Mouse (Mus musculus): ENCODE measurements around the gene Pfkm. TPM values are rescaled to one million over a fixed set of nuclear protein-coding genes. Genes with fewer than 3 reads are reported as not detected.

Pfkm gene
- polyA plus RNA-seq (2015; fragmentation: Nextera tagmentation; extraction: Ambion mirVana): 145 and 157 TPM in 2 replicates

DNA sequence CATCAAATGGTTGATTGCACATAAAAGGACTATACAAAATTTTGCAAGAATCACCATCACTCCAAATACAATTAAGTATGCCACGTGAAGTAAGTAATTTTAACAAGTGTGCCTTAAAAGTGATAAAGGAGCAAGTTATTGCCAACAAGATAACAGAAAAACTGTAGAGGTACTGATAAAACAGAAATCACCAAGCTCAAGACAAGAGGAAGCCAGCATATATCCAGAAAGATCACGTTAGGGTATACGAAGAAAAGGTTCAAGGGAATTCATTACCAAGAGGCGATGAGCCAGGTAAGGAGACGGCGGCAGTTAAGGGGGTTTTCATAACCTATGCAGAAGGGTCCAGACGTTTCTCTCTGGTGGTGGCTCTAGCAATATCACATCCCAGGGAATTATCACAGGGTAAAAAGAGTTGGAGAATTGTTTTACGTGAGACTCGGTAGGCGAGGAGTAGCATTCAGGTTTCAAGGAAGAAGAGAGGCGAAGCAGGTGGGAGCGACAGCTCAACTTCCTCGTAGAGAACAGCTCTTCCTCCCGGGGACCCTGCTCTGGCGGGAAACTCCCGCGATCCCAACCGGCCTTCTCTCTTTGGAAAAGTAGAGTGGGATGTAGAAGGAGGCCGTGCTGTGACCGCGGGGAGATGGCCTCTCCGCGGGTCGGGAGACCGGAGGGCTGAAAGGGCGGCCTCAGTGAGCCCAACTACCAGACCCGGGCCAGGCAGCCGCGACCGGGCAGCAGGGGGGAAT lies at the start of gene Pfkm:
Pfkm (plus strand) TSS at position 218 of the 749 bp plus-strand sequence.
- Histone ChIP-seq H3K9me3 (replicated peaks; ENCODE audit: control insufficient read depth, low read length) (no peaks in the 10 kb centered on the region), H3K9ac (ENCODE audit: low read length) (peak within 1 kb of the TSS; percentile 96), H3K4me3 (ENCODE audit: low read length) (peak within 1 kb of the TSS; percentile 99), H3K4me2 (ENCODE audit: low read depth, low read length) (peak within 1 kb of the TSS; percentile 91), H3K36me3 (ENCODE audit: control insufficient read depth, insufficient read depth) (no peaks in the 10 kb centered on the region), H3K4me1 (ENCODE audit: control insufficient read depth, insufficient read depth, low read length) (peaks cover 15% of the 10 kb centered on the region), H3K27ac (ENCODE audit: low read length) (peak within 1 kb of the TSS; percentile 98), H3K27me3 (ENCODE audit: control insufficient read depth, insufficient read depth, low read length) (no peaks in the 10 kb centered on the region)
- under 1% methylated on average over 30 of the region's 30 CpGs for WGBS
- ATAC-seq (replicated peaks; ENCODE audit: extremely low read depth, insufficient read depth, low FRiP score): no peak

DNA sequence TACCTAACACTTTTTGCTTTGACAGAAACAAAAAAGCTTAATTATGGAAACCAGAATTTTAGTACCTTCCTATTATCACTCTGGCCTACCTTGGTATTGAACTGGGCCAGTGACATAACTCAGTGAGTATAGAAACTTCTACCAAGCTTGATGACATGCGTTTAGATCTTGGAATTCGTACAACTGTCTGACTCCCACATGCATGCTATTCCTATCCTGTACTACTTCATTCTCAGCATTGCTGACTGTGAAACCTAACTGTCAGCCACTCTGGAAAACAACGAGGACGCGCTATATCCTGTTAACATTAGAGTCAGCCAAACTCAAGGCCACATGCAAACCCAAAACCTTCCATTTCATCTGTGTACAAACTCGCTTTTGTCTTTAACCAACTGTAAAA lies 48.4 kb upstream of the Pfkm start:
- ATAC-seq (replicated peaks; ENCODE audit: extremely low read depth, insufficient read depth, low FRiP score): no peak
- no peaks in the 10 kb centered on the region for H3K4me1 ChIP-seq (ENCODE audit: control insufficient read depth, insufficient read depth, low read length)
- no peak overlapping the region for H3K9ac ChIP-seq (ENCODE audit: low read length)
- no peak overlapping the region for H3K4me3 ChIP-seq (ENCODE audit: low read length)
- WGBS: 82% methylated on average over 6 of the region's 6 CpGs
- H3K9me3 ChIP-seq (replicated peaks; ENCODE audit: control insufficient read depth, low read length): peaks cover 5% of the 10 kb centered on the region; the same call in 1 of the 2 replicates
- no peaks in the 10 kb centered on the region for H3K27me3 ChIP-seq (ENCODE audit: control insufficient read depth, insufficient read depth, low read length)
- H3K27ac ChIP-seq (ENCODE audit: low read length): no peak overlapping the region
- no peak overlapping the region for H3K4me2 ChIP-seq (ENCODE audit: low read depth, low read length)
- peaks cover 66% of the 10 kb centered on the region for H3K36me3 ChIP-seq (ENCODE audit: control insufficient read depth, insufficient read depth)

DNA sequence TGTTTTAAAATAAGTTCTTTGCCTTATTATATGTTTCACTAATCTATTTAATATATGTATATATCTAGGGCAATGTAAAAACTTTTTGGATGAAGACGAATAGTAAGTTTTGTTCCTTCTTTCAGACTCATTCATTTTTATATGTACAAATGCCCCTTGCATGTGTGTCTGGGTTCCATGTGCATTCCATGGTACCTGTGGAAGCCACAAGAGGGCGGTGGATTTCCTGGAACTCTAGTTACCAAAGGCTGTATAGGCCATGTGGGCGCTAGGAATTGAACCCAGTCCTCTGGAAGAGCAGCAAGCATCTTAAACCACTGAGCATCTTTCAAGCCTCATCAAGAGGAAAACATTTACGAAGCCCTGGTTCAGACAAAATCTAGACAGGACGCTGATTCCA lies 48.0 kb upstream of the Pfkm start:
- peaks cover 68% of the 10 kb centered on the region for H3K36me3 ChIP-seq (ENCODE audit: control insufficient read depth, insufficient read depth)
- no peak overlapping the region for H3K4me3 ChIP-seq (ENCODE audit: low read length)
- H3K9ac ChIP-seq (ENCODE audit: low read length): no peak overlapping the region
- no peak overlapping the region for H3K27ac ChIP-seq (ENCODE audit: low read length)
- H3K9me3 ChIP-seq (replicated peaks; ENCODE audit: control insufficient read depth, low read length): peaks cover 5% of the 10 kb centered on the region; the same call in 1 of the 2 replicates
- no peak overlapping the region for H3K4me2 ChIP-seq (ENCODE audit: low read depth, low read length)
- no peaks in the 10 kb centered on the region for H3K4me1 ChIP-seq (ENCODE audit: control insufficient read depth, insufficient read depth, low read length)
- H3K27me3 ChIP-seq (ENCODE audit: control insufficient read depth, insufficient read depth, low read length): no peaks in the 10 kb centered on the region
- 95% methylated on average over 5 of the region's 5 CpGs for WGBS
- ATAC-seq (replicated peaks; ENCODE audit: extremely low read depth, insufficient read depth, low FRiP score): no peak

DNA sequence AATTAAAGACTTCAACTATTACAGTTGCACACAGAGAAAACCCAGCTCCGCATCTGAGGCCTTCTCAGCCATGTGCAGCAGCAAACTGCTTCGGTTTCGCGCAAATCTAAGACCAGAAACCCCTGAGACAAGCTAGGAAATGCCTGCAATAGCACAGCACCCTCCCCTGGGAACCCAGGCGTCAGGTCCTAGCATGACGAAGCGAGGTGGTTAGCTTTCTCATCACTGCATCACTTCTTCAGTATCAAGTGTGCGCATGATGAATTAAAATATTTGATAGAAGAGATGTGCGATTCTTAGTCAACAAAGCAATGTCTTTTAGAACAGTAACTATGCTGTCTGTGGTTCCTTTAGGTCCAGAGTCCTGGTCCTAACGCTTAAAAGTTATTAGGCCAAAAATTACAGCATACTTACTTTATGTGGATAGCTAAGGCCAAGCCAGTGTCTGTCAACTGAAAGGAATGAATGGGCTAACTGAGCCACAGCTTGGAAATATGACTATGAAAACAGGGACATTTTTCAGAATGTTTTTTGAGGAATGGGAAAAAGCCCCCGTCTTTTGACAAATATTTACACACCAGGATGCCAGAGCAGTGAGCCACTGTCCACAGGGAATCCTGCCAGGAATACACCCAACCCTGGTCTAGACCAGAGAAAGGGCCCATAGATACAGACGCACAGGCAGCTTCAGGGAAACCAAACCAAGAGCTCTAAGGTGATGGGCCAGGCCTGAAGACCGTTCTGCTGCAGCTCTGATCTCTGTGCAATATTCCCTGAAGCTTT lies 43.3 kb upstream of the Pfkm start:
- H3K27ac ChIP-seq (ENCODE audit: low read length): no peak overlapping the region
- no peak overlapping the region for H3K4me2 ChIP-seq (ENCODE audit: low read depth, low read length)
- ATAC-seq (replicated peaks; ENCODE audit: extremely low read depth, insufficient read depth, low FRiP score): no peak
- H3K27me3 ChIP-seq (ENCODE audit: control insufficient read depth, insufficient read depth, low read length): no peaks in the 10 kb centered on the region
- peaks cover 5% of the 10 kb centered on the region; the same call in 1 of the 2 replicates for H3K9me3 ChIP-seq (replicated peaks; ENCODE audit: control insufficient read depth, low read length)
- WGBS: 88% methylated on average over 13 of the region's 13 CpGs
- no peak overlapping the region for H3K4me3 ChIP-seq (ENCODE audit: low read length)
- H3K36me3 ChIP-seq (ENCODE audit: control insufficient read depth, insufficient read depth): peaks cover 49% of the 10 kb centered on the region
- no peak overlapping the region for H3K9ac ChIP-seq (ENCODE audit: low read length)
- no peaks in the 10 kb centered on the region for H3K4me1 ChIP-seq (ENCODE audit: control insufficient read depth, insufficient read depth, low read length)

DNA sequence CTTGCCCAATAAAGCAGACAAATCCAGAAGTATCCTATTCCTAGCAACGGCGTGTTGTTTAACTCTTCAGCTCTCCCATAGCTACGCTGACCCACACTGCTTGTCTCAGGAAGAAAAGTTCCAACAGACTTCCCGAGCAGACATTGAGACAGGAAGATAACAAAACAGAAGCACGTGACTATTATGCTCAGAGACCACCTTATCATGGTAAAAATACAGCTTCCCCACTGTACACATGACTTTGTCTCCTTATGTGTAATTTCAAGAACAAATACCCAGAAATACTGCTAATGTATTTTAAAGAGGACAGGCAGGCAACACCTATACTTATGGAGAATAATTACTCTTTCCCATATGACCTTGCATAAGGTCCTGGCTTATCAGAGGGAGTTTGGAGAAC lies 40.7 kb upstream of the Pfkm start:
- H3K4me3 ChIP-seq (ENCODE audit: low read length): no peak overlapping the region
- peaks cover 29% of the 10 kb centered on the region for H3K36me3 ChIP-seq (ENCODE audit: control insufficient read depth, insufficient read depth)
- no peak overlapping the region for H3K9ac ChIP-seq (ENCODE audit: low read length)
- no peaks in the 10 kb centered on the region; the same call in 1 of the 2 replicates for H3K4me1 ChIP-seq (ENCODE audit: control insufficient read depth, insufficient read depth, low read length)
- WGBS: 71% methylated on average over 5 of the region's 5 CpGs
- H3K27ac ChIP-seq (ENCODE audit: low read length): no peak overlapping the region
- H3K4me2 ChIP-seq (ENCODE audit: low read depth, low read length): no peak overlapping the region
- no peaks in the 10 kb centered on the region for H3K9me3 ChIP-seq (replicated peaks; ENCODE audit: control insufficient read depth, low read length)
- H3K27me3 ChIP-seq (ENCODE audit: control insufficient read depth, insufficient read depth, low read length): no peaks in the 10 kb centered on the region
- ATAC-seq (replicated peaks; ENCODE audit: extremely low read depth, insufficient read depth, low FRiP score): no peak

DNA sequence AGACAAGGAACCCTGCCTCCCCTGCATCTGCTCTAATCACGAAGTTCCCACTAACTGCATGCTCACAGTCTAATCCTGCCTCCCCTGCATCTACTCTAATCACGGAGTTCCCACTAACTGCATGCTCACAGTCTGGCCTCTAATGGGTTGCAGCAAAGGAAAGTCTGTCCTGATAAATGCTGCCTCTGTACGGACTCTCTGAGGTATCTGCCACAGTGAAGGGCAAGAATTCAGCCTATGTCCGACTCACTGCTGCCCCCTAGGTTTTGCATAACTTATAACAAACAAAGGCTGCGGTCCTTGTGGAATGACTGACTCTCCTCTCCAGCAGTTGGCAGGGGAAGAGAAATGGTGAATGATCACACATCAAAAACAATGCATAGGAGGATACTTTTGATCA lies 37.1 kb upstream of the Pfkm start:
- Histone ChIP-seq H3K27ac (ENCODE audit: low read length) (no peak overlapping the region), H3K9ac (ENCODE audit: low read length) (no peak overlapping the region), H3K4me3 (ENCODE audit: low read length) (no peak overlapping the region), H3K36me3 (ENCODE audit: control insufficient read depth, insufficient read depth) (peaks cover 35% of the 10 kb centered on the region), H3K4me2 (ENCODE audit: low read depth, low read length) (no peak overlapping the region), H3K9me3 (replicated peaks; ENCODE audit: control insufficient read depth, low read length) (no peaks in the 10 kb centered on the region), H3K27me3 (ENCODE audit: control insufficient read depth, insufficient read depth, low read length) (no peaks in the 10 kb centered on the region), H3K4me1 (ENCODE audit: control insufficient read depth, insufficient read depth, low read length) (no peaks in the 10 kb centered on the region; the same call in 1 of the 2 replicates)
- ATAC-seq (replicated peaks; ENCODE audit: extremely low read depth, insufficient read depth, low FRiP score): peak; percentile 55
- WGBS: 23% methylated on average over 5 of the region's 5 CpGs

DNA sequence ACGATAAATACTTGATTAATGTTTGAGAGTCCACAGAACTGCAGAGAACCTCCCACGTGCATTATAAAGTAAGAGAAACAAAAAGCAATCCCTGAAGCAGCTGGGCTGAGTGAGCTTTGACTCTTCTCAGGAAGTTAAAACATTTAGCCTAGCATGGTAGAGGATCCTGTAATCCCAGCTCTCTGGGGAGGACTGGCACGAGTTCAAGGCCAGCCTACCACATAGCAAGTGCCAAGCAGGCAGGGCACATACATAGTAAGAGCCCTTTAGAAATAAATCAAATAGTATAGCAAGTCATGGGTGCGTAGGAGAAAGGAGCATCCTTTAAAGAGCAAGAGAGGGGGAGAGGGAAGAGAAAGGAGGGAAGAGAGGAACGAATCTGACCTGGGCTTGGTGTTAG lies 26.5 kb upstream of the Pfkm start:
- H3K9ac ChIP-seq (ENCODE audit: low read length): no peak overlapping the region
- H3K27me3 ChIP-seq (ENCODE audit: control insufficient read depth, insufficient read depth, low read length): no peaks in the 10 kb centered on the region
- ATAC-seq (replicated peaks; ENCODE audit: extremely low read depth, insufficient read depth, low FRiP score): no peak
- H3K4me1 ChIP-seq (ENCODE audit: control insufficient read depth, insufficient read depth, low read length): no peaks in the 10 kb centered on the region
- no peak overlapping the region for H3K4me2 ChIP-seq (ENCODE audit: low read depth, low read length)
- WGBS: 90% methylated on average over 5 of the region's 5 CpGs
- H3K27ac ChIP-seq (ENCODE audit: low read length): no peak overlapping the region
- H3K9me3 ChIP-seq (replicated peaks; ENCODE audit: control insufficient read depth, low read length): no peaks in the 10 kb centered on the region
- H3K36me3 ChIP-seq (ENCODE audit: control insufficient read depth, insufficient read depth): peaks cover 29% of the 10 kb centered on the region
- H3K4me3 ChIP-seq (ENCODE audit: low read length): no peak overlapping the region

DNA sequence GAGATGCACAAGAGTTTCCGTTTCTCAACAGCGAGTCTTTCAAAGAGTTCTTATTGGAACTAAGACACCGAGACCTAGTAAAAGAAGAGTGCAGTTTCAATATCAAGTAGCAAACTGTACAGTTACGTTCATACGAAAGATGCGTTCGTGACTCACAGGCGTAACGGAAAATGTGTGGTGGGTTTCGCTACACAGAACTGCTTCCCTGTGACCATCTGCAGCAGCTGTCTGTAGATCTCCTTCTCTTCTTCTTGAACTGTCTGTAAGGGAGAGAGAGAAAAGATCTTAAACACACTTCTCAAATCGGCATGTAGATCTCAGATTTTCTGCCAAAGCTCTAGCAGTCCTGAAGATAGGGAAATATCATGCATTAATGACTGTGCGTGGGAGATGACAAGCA lies 25.8 kb upstream of the Pfkm start:
- ATAC-seq (replicated peaks; ENCODE audit: extremely low read depth, insufficient read depth, low FRiP score): no peak
- no peaks in the 10 kb centered on the region for H3K27me3 ChIP-seq (ENCODE audit: control insufficient read depth, insufficient read depth, low read length)
- H3K4me1 ChIP-seq (ENCODE audit: control insufficient read depth, insufficient read depth, low read length): no peaks in the 10 kb centered on the region
- no peaks in the 10 kb centered on the region for H3K9me3 ChIP-seq (replicated peaks; ENCODE audit: control insufficient read depth, low read length)
- peaks cover 31% of the 10 kb centered on the region for H3K36me3 ChIP-seq (ENCODE audit: control insufficient read depth, insufficient read depth)
- H3K9ac ChIP-seq (ENCODE audit: low read length): no peak overlapping the region
- H3K27ac ChIP-seq (ENCODE audit: low read length): no peak overlapping the region
- no peak overlapping the region for H3K4me3 ChIP-seq (ENCODE audit: low read length)
- no peak overlapping the region for H3K4me2 ChIP-seq (ENCODE audit: low read depth, low read length)
- WGBS: 90% methylated on average over 12 of the region's 12 CpGs

DNA sequence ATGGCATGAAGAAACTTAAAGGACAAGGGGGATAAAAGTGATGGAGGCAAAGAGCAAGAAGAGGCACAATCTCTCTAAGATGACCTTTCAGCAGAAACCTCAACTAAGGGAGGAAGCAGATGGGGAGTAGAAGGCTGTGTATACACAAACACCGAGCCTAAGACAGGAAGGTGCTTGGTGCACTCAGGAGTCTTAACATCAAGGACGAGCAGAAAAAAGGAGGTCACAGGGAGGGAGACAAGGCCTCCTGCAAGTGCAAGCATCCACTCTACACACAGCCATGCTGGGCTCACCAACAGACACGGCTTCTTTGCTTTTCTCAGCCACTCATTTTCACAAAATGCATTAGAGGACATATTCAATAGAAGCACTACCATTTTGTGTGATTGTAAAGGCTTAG lies 24.9 kb upstream of the Pfkm start:
- WGBS: 50% methylated on average over 3 of the region's 3 CpGs
- Histone ChIP-seq H3K9me3 (replicated peaks; ENCODE audit: control insufficient read depth, low read length) (no peaks in the 10 kb centered on the region), H3K4me3 (ENCODE audit: low read length) (no peak overlapping the region), H3K27me3 (ENCODE audit: control insufficient read depth, insufficient read depth, low read length) (no peaks in the 10 kb centered on the region), H3K27ac (ENCODE audit: low read length) (no peak overlapping the region), H3K4me2 (ENCODE audit: low read depth, low read length) (no peak overlapping the region), H3K9ac (ENCODE audit: low read length) (no peak overlapping the region), H3K36me3 (ENCODE audit: control insufficient read depth, insufficient read depth) (peaks cover 32% of the 10 kb centered on the region), H3K4me1 (ENCODE audit: control insufficient read depth, insufficient read depth, low read length) (no peaks in the 10 kb centered on the region)
- no peak for ATAC-seq (replicated peaks; ENCODE audit: extremely low read depth, insufficient read depth, low FRiP score)

Measured in heart, embryonic 16.5 days (tissue).